Mouse (Mus musculus): ENCODE data around the gene Podn.

- TF ChIP-seq CTCF (conservative IDR thresholded peaks at IDR 0.05; ENCODE audit: insufficient read depth, insufficient read length, low read depth, low read length) (no peak), POLR2A (IDR thresholded peaks at IDR 0.05; ENCODE audit: low read depth, low read length) (no peak)
Observed at GRCm38 (mm10) chr4:108136938-108137337, 40.7 kb upstream of the Podn start.
